Mouse (Mus musculus) embryonic facial prominence, embryonic 14.5 days (tissue): ENCODE measurements around the gene Tmem26. TPM values are rescaled to one million over a fixed set of nuclear protein-coding genes. Genes with fewer than 3 reads are reported as not detected.
A peak's percentile ranks its signal among the peaks of the same experiment; 100 is the strongest.

ENCODE experiments used
- ATAC-seq: fragments of 200-750 bp; cut with Nextera tagmentation; 2 replicates; pipeline ENCODE4 v1.8.0; 2017; ENCODE audit warnings: low read depth, moderate number of reproducible peaks, moderate TSS enrichment
- DNase-seq: peaks from one replicate; pipeline ENCODE4 v3.0.0-alpha.2; 2015; ENCODE audit warnings: low spot score
- H3K27ac ChIP-seq: fragments of 300-500 bp; sonication (generic); replicated peaks from 2 replicates; pipeline ENCODE4 v1.5.1; 2014; ENCODE audit warnings: low read depth, mild to moderate bottlenecking, low read length, moderate library complexity
- H3K27me3 ChIP-seq: fragments of 300-500 bp; sonication (generic); replicated peaks from 2 replicates; pipeline ENCODE4 v1.6.1; 2014; ENCODE audit warnings: low read length; ENCODE audit not compliant: control insufficient read depth, insufficient read depth
- H3K36me3 ChIP-seq: fragments of 300-500 bp; sonication (generic); 2 replicates; pipeline ENCODE4 v1.6.1; 2014; ENCODE audit warnings: low read length, mixed read lengths; ENCODE audit not compliant: control insufficient read depth, insufficient read depth
- H3K4me1 ChIP-seq: fragments of 300-500 bp; sonication (generic); 2 replicates; pipeline ENCODE4 v1.6.1; 2014; ENCODE audit warnings: antibody characterized with exemption, low read length; ENCODE audit not compliant: control insufficient read depth, insufficient read depth
- H3K4me2 ChIP-seq: fragments of 300-500 bp; sonication (generic); 2 replicates; pipeline ENCODE4 v1.6.1; 2014; ENCODE audit warnings: low read depth, mild to moderate bottlenecking, low read length, moderate library complexity, mixed read lengths
- H3K4me3 ChIP-seq: fragments of 300-500 bp; sonication (generic); 2 replicates; pipeline ENCODE4 v1.5.1; 2014; ENCODE audit warnings: low read depth, mild to moderate bottlenecking, low read length
- H3K9ac ChIP-seq: fragments of 300-500 bp; sonication (generic); 2 replicates; pipeline ENCODE4 v1.6.1; 2014; ENCODE audit warnings: low read depth, mild to moderate bottlenecking, low read length, moderate library complexity, mixed read lengths
- H3K9me3 ChIP-seq: fragments of 300-500 bp; sonication (generic); 2 replicates; pipeline ENCODE4 v1.6.1; 2016; ENCODE audit warnings: low read length; ENCODE audit not compliant: control insufficient read depth
- WGBS: fragments of 180-500 bp; shearing (Covaris S2); extraction: QIAGEN DNeasy Blood & Tissue Kit; methylation state at CpG from one replicate; pipeline ENCODE4 v1.1.7; 2014; 5-methylcytosine and 5-hydroxymethylcytosine counted together
- polyA plus RNA-seq: library from polyadenylated mRNA; unstranded; fragments of >200 nt; fragmentation: Nextera tagmentation; extraction: Ambion mirVana; gene quantifications from 2 replicates; pipeline ENCODE4 v1.2.1, GENCODE M21; 2014

Tmem26 gene
- polyA plus RNA-seq, 1 experiment from 2014 or later = 31.9 TPM

DNA sequence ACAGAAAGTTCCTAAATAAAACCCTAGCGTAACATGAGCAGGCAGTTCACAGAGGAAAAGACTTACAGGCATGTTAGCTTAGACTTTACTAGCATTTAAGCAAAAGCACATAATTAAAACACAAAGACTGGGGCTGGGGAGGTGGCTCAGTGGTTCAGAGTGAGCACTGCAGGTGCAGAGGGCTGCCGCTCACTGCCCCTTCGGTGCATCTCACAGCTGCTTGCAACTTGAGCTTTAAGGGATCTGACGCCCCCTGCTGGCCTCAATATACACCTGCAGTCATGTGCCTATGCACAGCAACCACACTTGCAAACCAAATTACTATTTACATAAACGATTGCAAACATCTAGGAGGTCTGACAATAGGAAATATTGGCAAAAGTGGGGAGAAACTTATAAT lies 87.5 kb downstream of the Tmem26 start:
- WGBS = 78% methylated on average over 5 of the region's 5 CpGs
- H3K4me1 ChIP-seq = 0 out of 2 replicates have a peak, but pooled peaks cover 4% of the 10 kb centered on the region
- ATAC-seq (no peak), DNase-seq (peak; percentile 32)
- H3K4me2 ChIP-seq = no peak overlapping the region
- no peaks in the 10 kb centered on the region for H3K27me3 ChIP-seq
- H3K4me3 ChIP-seq = no peak overlapping the region
- no peak overlapping the region for H3K27ac ChIP-seq
- H3K9me3 ChIP-seq = 0 out of 2 replicates have a peak, but pooled peaks cover 5% of the 10 kb centered on the region
- no peaks in the 10 kb centered on the region for H3K36me3 ChIP-seq
- H3K9ac ChIP-seq = no peak overlapping the region

DNA sequence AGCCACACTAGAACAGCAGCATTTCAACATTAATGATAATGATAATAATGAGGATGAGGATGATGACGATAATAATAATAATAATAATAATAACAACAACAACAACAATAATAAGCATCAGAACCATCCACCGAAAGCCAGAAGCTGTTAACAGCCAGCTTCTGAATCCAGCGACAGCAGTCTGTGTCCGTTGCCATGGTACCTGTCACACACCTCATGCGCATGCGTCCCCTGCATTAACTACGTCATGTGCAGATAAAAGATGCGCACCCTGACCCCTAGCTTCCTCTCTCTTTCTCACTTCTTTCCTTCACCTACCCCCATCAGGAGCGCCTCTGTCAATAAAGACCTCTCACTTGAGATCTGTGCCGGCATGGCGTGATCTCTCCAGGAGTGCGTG lies 89.3 kb downstream of the Tmem26 start:
- Histone ChIP-seq H3K9me3 (0 out of 2 replicates have a peak, but pooled peaks cover 5% of the 10 kb centered on the region), H3K4me1 (0 out of 2 replicates have a peak, but pooled peaks cover 7% of the 10 kb centered on the region), H3K4me3 (no peak overlapping the region), H3K4me2 (no peak overlapping the region), H3K9ac (no peak overlapping the region), H3K27me3 (no peaks in the 10 kb centered on the region), H3K27ac (no peak overlapping the region), H3K36me3 (no peaks in the 10 kb centered on the region)
- no peak for ATAC-seq
- no peak for DNase-seq
- WGBS = 89% methylated on average over 12 of the region's 12 CpGs

GRCm38 (mm10) chr10:68817281-68817680 lies 93.8 kb downstream of the Tmem26 start:
- no peak overlapping the region for H3K27ac ChIP-seq
- DNase-seq (peak; percentile 82), ATAC-seq (peak; percentile 26; the same call in 1 of the 2 replicates)
- no peak overlapping the region for H3K4me3 ChIP-seq
- WGBS = 31% methylated on average over 4 of the region's 4 CpGs
- no peaks in the 10 kb centered on the region for H3K36me3 ChIP-seq
- 0 out of 2 replicates have a peak, but pooled peaks cover 3% of the 10 kb centered on the region for H3K4me1 ChIP-seq
- H3K4me2 ChIP-seq = no peak overlapping the region
- no peak overlapping the region for H3K9ac ChIP-seq
- H3K27me3 ChIP-seq = no peaks in the 10 kb centered on the region
- H3K9me3 ChIP-seq = no peaks in the 10 kb centered on the region

DNA sequence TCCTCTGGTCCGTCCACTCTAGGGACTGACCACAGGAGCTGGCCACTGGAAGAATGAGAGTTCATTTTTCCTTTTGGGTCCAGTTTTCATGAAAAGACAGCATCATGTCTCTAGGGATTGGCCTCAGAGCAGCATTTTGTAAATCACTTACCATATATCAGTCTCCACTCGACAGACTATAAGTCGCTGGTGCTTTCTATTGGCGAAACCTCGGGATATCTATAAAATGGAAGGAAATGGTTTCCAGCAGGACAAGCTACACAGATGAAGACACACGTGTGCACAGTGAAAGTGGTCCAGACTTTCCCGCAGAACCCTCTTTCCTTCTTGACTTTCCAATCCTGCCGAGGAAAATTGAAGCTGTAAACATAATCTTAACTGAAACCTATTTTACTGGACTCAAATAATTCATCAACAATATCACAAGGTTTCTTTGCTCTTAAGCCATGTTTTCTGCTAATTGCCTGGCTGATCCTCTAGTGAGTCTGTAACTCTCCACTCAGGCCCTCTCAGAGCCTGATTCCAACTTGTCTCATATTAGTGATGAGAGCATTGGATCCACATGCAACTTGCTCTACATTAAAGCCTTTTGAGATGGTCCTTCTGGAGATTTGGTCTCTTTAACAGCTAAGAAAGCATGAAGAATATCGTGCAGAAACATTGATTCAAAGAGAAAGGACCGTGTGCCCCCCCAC lies 94.8 kb downstream of the Tmem26 start:
- Histone ChIP-seq H3K4me2 (no peak overlapping the region; the same call in 1 of the 2 replicates), H3K9me3 (no peaks in the 10 kb centered on the region), H3K36me3 (no peaks in the 10 kb centered on the region), H3K9ac (no peak overlapping the region), H3K27me3 (no peaks in the 10 kb centered on the region), H3K27ac (no peak overlapping the region), H3K4me3 (no peak overlapping the region), H3K4me1 (0 out of 2 replicates have a peak, but pooled peaks cover 3% of the 10 kb centered on the region)
- DNase-seq (no peak), ATAC-seq (no peak)
- WGBS = 55% methylated on average over 10 of the region's 10 CpGs

- WGBS = 79% methylated on average over 4 of the region's 4 CpGs
- no peak for ATAC-seq
- H3K4me1 ChIP-seq = no peaks in the 10 kb centered on the region
Measured at GRCm38 (mm10) chr10:68824519-68824918, 101.1 kb downstream of the Tmem26 start.

More at GRCm38 (mm10) chr10:68824519-68824918, 101.1 kb downstream of the Tmem26 start:
- Histone ChIP-seq H3K27me3 (no peaks in the 10 kb centered on the region), H3K9ac (no peak overlapping the region), H3K4me2 (no peak overlapping the region), H3K4me3 (no peak overlapping the region), H3K36me3 (no peaks in the 10 kb centered on the region), H3K27ac (no peak overlapping the region), H3K9me3 (no peaks in the 10 kb centered on the region)
- DNase-seq = no peak

Other genes with a start within 250 kb of the Tmem26 start
- 3.5 and 4.4 TPM in 2 replicates for gene Cabcoco1, start 181.8 kb upstream of the Tmem26 start, polyA plus RNA-seq